Mouse (Mus musculus) myocyte (in vitro differentiated cells): ENCODE measurements around the gene Chd8.

Experiments used
- CEBPB ChIP-seq: IDR thresholded peaks from 2 replicates; pipeline ENCODE4 v1.6.1; 2011; ENCODE audit warnings: mild to moderate bottlenecking, moderate library complexity; ENCODE audit not compliant: poor library complexity, insufficient read depth, severe bottlenecking
- MAX ChIP-seq: IDR thresholded peaks from one replicate; pipeline ENCODE4 v1.6.1; 2011; ENCODE audit warnings: low read depth, mild to moderate bottlenecking, control low read depth
- MYOD1 ChIP-seq, 3 experiments: IDR thresholded peaks; one replicate each; pipeline ENCODE4 v1.6.1; 2011; ENCODE audit warnings: control low read depth in 2 of 3, low read depth in 2 of 3, mild to moderate bottlenecking in 2 of 3, moderate library complexity in 1 of 3; ENCODE audit not compliant: insufficient read length in 2 of 3, control insufficient read depth in 1 of 3
- MYOG ChIP-seq, 3 experiments: IDR thresholded peaks; one replicate each; pipeline ENCODE4 v1.6.1; 2011; ENCODE audit warnings: control low read depth in 2 of 3, low read depth in 2 of 3, mild to moderate bottlenecking in 2 of 3; ENCODE audit not compliant: insufficient read length in 2 of 3, control insufficient read depth in 1 of 3, insufficient read depth in 1 of 3
- POLR2A ChIP-seq: IDR thresholded peaks from one replicate; pipeline ENCODE4 v1.6.1; 2011; ENCODE audit warnings: low read depth, mild to moderate bottlenecking, control low read depth, moderate library complexity; ENCODE audit not compliant: insufficient read length
- POLR2AphosphoS2 ChIP-seq: IDR thresholded peaks from one replicate; pipeline ENCODE4 v1.6.1; 2011; ENCODE audit warnings: low read depth, control low read depth; ENCODE audit not compliant: insufficient read length
- SRF ChIP-seq: IDR thresholded peaks from one replicate; pipeline ENCODE4 v1.6.1; 2011; ENCODE audit warnings: low read depth; ENCODE audit not compliant: control insufficient read depth, insufficient read length
- TCF12 ChIP-seq: IDR thresholded peaks from one replicate; pipeline ENCODE4 v1.6.1; 2011; ENCODE audit warnings: mild to moderate bottlenecking, control low read depth; ENCODE audit not compliant: poor library complexity, insufficient read depth, severe bottlenecking
- USF1 ChIP-seq: IDR thresholded peaks from one replicate; pipeline ENCODE4 v1.6.1; 2011; ENCODE audit warnings: low read depth, mild to moderate bottlenecking, control low read depth, moderate library complexity

- no peak for TF ChIP-seq MAX
- TF ChIP-seq CEBPB: no peak
- TF ChIP-seq MYOG (IDR thresholded peaks at IDR 0.05; ENCODE audit: control insufficient read depth in 1 of 3, insufficient read depth in 1 of 3, insufficient read length in 2 of 3, low read depth in 2 of 3): no peak
- TF ChIP-seq POLR2AphosphoS2: peak; percentile 27
- TF ChIP-seq USF1: no peak
- peak; percentile 40 for TF ChIP-seq POLR2A
- TF ChIP-seq MYOD1 (IDR thresholded peaks at IDR 0.05; ENCODE audit: control insufficient read depth in 1 of 3, insufficient read length in 2 of 3, low read depth in 2 of 3): no peak
- TF ChIP-seq SRF: no peak
- TF ChIP-seq TCF12: no peak
Observed at GRCm38 (mm10) chr14:52304644-52305271, 47.2 kb upstream of the Chd8 start, which contains the start of gene Mettl3.
